Mouse (Mus musculus) cerebellum, adult 2 months (tissue): ENCODE results near the gene 4933415A04Rik.

Experiments
- CTCF ChIP-seq: fragments of 200-500 bp; IDR thresholded peaks from 2 replicates; pipeline ENCODE4 v1.5.1; 2011; ENCODE audit warnings: low read depth, mild to moderate bottlenecking, control low read depth, low read length, moderate library complexity, borderline replicate concordance; ENCODE audit not compliant: insufficient read depth
- POLR2A ChIP-seq: fragments of 200-500 bp; IDR thresholded peaks from 2 replicates; pipeline ENCODE4 v1.6.1; 2011; ENCODE audit warnings: low read length, control low read depth, borderline replicate concordance; ENCODE audit not compliant: insufficient read depth

GRCm38 (mm10) chr11:43577713-43578478, 8.9 kb upstream of the 4933415A04Rik start:
- TF ChIP-seq CTCF = no peak
- TF ChIP-seq POLR2A = no peak
